In genomic region chr15:81319462-81319861, GRCm38 (mm10) we compare ENCODE assay signal across 17 mouse cellular contexts.
"Had no signal": no experiment of that assay in that cellular context is flagged by ENCODE, and none has a peak within 500 bp of the region (broad histone marks: within the 10 kb centered on the region; RNA-seq: fewer than 3 reads in every experiment).

No protein-coding gene starts in this region.

- H3K27me3 ChIP-seq: midbrain, embryonic 12.5 days; neural tube, embryonic 13.5 days; neural tube, embryonic 15.5 days had no signal

- H3K27ac ChIP-seq: midbrain, embryonic 10.5 days; midbrain, embryonic 12.5 days; neural tube, embryonic 13.5 days; neural tube, embryonic 15.5 days had no signal

- H3K4me1 ChIP-seq: midbrain, embryonic 10.5 days; midbrain, embryonic 12.5 days; neural tube, embryonic 13.5 days; neural tube, embryonic 15.5 days had no signal

- H3K4me3 ChIP-seq: midbrain, embryonic 10.5 days; midbrain, embryonic 12.5 days; myocyte; neural tube, embryonic 13.5 days; neural tube, embryonic 15.5 days had no signal

- ATAC-seq: midbrain, embryonic 16.5 days had no signal

- DNase-seq: lung, adult 18-20 months; lung, embryonic 14.5 days; lung, postnatal 10 days; lung, postnatal 4 days; midbrain, embryonic 14.5 days; retina, postnatal 1 day; right cerebral cortex, postnatal 14 days; spleen, adult 18-20 months; thymus, adult 18-20 months; thymus, postnatal 14 days; thymus, postnatal 36 days had no signal

- H3K9me3 ChIP-seq: midbrain, embryonic 12.5 days; neural tube, embryonic 13.5 days had no signal
